Mouse (Mus musculus) small intestine, adult 2 months (tissue): ENCODE measurements around the gene Mbd4. TPM values are rescaled to one million over a fixed set of nuclear protein-coding genes. Genes with fewer than 3 reads are reported as not detected.
A peak's percentile ranks its signal among the peaks of the same experiment; 100 is the strongest.

Experiments used
- H3K27ac ChIP-seq: fragments of 200-500 bp; 2 replicates; pipeline ENCODE4 v1.5.1; 2012; ENCODE audit warnings: low read depth, low read length, control low read depth, inconsistent platforms; ENCODE audit not compliant: insufficient read depth
- H3K27me3 ChIP-seq: fragments of 200-500 bp; 2 replicates; pipeline ENCODE4 v1.6.1; 2012; ENCODE audit warnings: mild to moderate bottlenecking, moderate library complexity, low read length, inconsistent platforms; ENCODE audit not compliant: control insufficient read depth, insufficient read depth
- H3K36me3 ChIP-seq: fragments of 200-500 bp; 2 replicates; pipeline ENCODE4 v1.6.1; 2012; ENCODE audit warnings: mild to moderate bottlenecking, low read length, control low read depth, inconsistent platforms; ENCODE audit not compliant: control insufficient read depth, insufficient read depth
- H3K4me1 ChIP-seq: fragments of 200-500 bp; 2 replicates; pipeline ENCODE4 v1.6.1; 2012; ENCODE audit warnings: low read length, inconsistent platforms, mixed read lengths; ENCODE audit not compliant: control insufficient read depth, insufficient read depth, insufficient read length
- H3K4me3 ChIP-seq: fragments of 200-500 bp; 2 replicates; pipeline ENCODE4 v1.5.1; 2012; ENCODE audit warnings: low read depth, mild to moderate bottlenecking, control low read depth, inconsistent platforms, low read length, moderate library complexity
- CTCF ChIP-seq: fragments of 200-500 bp; IDR thresholded peaks from 2 replicates; pipeline ENCODE4 v1.5.1; 2012; ENCODE audit warnings: low read depth, mild to moderate bottlenecking, control low read depth, inconsistent platforms, low read length, moderate library complexity, mixed read lengths; ENCODE audit not compliant: insufficient replicate concordance, insufficient read length; ENCODE audit errors: extremely low read depth
- POLR2A ChIP-seq: fragments of 200-500 bp; IDR thresholded peaks from 2 replicates; pipeline ENCODE4 v1.6.1; 2012; ENCODE audit warnings: low read depth, mild to moderate bottlenecking, control low read depth, inconsistent platforms, low read length, moderate library complexity
- WGBS: fragments of 180-500 bp; shearing (Covaris S2); methylation state at CpG from one replicate; pipeline ENCODE4 v1.1.7; 2018; 5-methylcytosine and 5-hydroxymethylcytosine counted together
- polyA plus RNA-seq: library from polyadenylated mRNA; depleted of rRNA; stranded (reverse); fragments of >200 nt; gene quantifications from 2 replicates; pipeline ENCODE4 v1.2.3, GENCODE M21; 2012; rRNA removed

The Mbd4 gene
- 0.19 and 0.57 TPM in 2 replicates for polyA plus RNA-seq

DNA sequence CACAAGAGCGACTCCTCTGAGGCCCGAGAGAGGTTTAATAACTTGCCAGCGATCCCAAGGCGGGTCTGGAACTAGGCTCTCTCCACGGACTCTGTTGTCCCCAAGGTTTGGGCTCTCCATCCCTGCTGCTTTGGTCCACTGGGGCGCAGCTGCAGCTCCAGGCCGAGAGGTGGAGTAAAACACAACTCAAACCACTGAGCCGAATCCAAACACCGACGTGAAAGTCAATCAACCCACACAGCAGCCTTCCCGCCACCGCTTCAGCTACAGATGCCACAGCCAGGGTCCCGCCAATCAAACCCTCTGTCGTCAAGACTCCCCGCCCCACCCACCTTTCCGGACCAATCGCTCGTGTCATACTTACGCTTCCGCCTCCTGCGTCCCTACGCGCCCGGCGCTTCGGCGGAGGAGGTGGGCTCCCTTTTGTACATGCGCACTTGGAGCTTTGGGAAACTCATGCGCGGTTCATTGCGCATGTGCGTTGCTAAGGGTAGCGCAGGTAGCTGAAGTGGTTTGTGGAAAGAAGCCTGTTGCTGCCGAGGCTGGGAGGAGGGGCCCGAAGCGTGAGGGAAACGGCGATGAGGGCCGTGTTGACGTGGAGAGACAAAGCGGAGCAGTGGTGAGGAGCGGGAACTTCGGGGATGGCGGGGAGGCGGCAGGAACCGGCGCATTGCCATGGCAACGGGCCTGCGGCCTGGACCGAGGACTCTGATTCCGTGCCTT is at the start of gene Mbd4, which contains the start of gene Ift122:
TSS of gene Mbd4 (minus strand) at position 281 of the 723 bp plus-strand sequence.
TSS of gene Ift122 (plus strand) at position 380 of the 723 bp plus-strand sequence.
- H3K4me3 ChIP-seq, result peak within 1 kb of the TSS; percentile 71
- whole genome bisulfite sequencing, result under 1% methylated on average over 51 of the region's 51 CpGs
- H3K27me3 ChIP-seq, result no peaks in the 10 kb centered on the region
- peaks cover 3% of the 10 kb centered on the region; the same call in 1 of the 2 replicates for H3K36me3 ChIP-seq
- H3K27ac ChIP-seq, result peak within 1 kb of the TSS; percentile 48
- TF ChIP-seq CTCF, result peak; percentile 31; the same call in 1 of the 2 replicates
- no peak for TF ChIP-seq POLR2A
- 0 out of 2 replicates have a peak, but pooled peaks cover 2% of the 10 kb centered on the region for H3K4me1 ChIP-seq

- no peaks in the 10 kb centered on the region for H3K4me1 ChIP-seq
- H3K36me3 ChIP-seq, result no peaks in the 10 kb centered on the region
- H3K27ac ChIP-seq, result no peak overlapping the region
- H3K4me3 ChIP-seq, result no peak overlapping the region
- TF ChIP-seq POLR2A (no peak), CTCF (no peak)
- 75% methylated on average over 3 of the region's 3 CpGs for WGBS
- H3K27me3 ChIP-seq, result no peaks in the 10 kb centered on the region
Observed at GRCm38 (mm10) chr6:115902545-115902944, 49.4 kb upstream of the Mbd4 start.

GRCm38 (mm10) chr6:115901489-115901931 is 48.3 kb upstream of the Mbd4 start:
- H3K4me3 ChIP-seq, result no peak overlapping the region
- no peaks in the 10 kb centered on the region for H3K36me3 ChIP-seq
- TF ChIP-seq POLR2A (no peak), CTCF (no peak)
- H3K27ac ChIP-seq, result peak overlapping the region; percentile 20; the same call in 1 of the 2 replicates
- 81% methylated on average over 8 of the region's 8 CpGs for WGBS
- no peaks in the 10 kb centered on the region for H3K27me3 ChIP-seq
- H3K4me1 ChIP-seq, result no peaks in the 10 kb centered on the region

- H3K27ac ChIP-seq, result peak overlapping the region; percentile 20; the same call in 1 of the 2 replicates
- 16% methylated on average over 3 of the region's 3 CpGs for WGBS
- H3K27me3 ChIP-seq, result no peaks in the 10 kb centered on the region
- H3K4me1 ChIP-seq, result no peaks in the 10 kb centered on the region
- H3K36me3 ChIP-seq, result no peaks in the 10 kb centered on the region
- H3K4me3 ChIP-seq, result no peak overlapping the region
- peak; percentile 75; the same call in 1 of the 2 replicates for TF ChIP-seq CTCF
- TF ChIP-seq POLR2A, result no peak
Observed at GRCm38 (mm10) chr6:115901062-115901461, 47.9 kb upstream of the Mbd4 start.

DNA sequence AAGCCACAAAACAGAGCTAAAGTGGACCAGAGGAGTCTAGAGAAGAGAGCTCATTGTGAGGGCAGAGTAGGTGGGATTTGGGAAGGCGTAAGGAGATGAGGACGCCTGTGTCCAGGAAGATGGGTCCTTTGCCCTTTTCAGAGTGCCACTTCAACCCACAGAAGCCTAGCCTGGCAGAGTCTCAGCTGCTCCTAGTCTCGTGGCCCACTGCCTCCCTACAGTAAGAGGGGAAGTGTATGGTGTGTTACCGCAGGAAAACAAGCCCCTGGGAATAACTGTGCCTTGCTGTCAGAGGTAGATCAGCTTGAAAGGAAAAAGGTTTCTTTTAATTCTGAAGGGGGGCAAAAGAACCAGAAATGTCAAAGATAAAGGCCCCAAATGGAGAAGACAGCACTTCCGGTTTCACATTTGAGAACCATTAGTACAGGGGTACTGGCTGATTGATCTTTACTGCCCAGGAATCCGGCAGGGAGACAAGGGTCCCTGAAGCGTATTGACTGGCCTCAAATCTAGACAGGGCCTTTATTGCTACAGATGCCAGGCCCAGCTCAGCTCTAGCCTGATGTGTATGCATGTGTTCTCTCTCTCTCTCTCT is 44.9 kb upstream of the Mbd4 start:
- Histone ChIP-seq H3K27me3 (no peaks in the 10 kb centered on the region), H3K36me3 (no peaks in the 10 kb centered on the region), H3K4me3 (no peak overlapping the region), H3K27ac (no peak overlapping the region), H3K4me1 (no peaks in the 10 kb centered on the region)
- WGBS, result 86% methylated on average over 7 of the region's 7 CpGs
- TF ChIP-seq POLR2A (no peak), CTCF (no peak)

GRCm38 (mm10) chr6:115897117-115897516 is 43.9 kb upstream of the Mbd4 start:
- Histone ChIP-seq H3K4me3 (no peak overlapping the region), H3K27me3 (no peaks in the 10 kb centered on the region)
- TF ChIP-seq POLR2A, result no peak

DNA sequence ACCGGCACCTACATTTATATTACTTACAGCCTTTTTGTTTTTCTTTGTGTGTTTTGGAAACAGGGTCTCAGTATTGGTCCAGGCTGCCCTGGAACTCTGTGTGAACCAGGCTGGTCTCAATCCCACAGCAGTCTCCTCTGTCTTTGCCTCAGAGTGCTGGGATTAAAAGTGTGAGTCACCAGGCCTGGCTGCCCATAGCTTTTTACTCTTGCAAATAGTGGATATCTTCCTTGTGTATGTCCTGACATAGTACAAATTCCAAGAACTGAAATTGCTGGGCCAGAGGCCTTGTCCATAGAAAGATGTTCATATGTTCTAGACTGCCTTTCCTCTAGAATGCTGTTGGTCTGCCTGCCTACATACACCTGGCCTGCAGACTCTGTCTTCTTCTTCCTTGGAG is 43.2 kb upstream of the Mbd4 start:
- H3K4me1 ChIP-seq, result peaks cover 5% of the 10 kb centered on the region; the same call in 1 of the 2 replicates
- H3K27me3 ChIP-seq, result no peaks in the 10 kb centered on the region
- no peak for TF ChIP-seq CTCF
- TF ChIP-seq POLR2A, result no peak
- no peak overlapping the region for H3K4me3 ChIP-seq
- no peak overlapping the region for H3K27ac ChIP-seq
- 92% methylated on average over 1 of the region's 1 CpGs for WGBS
- no peaks in the 10 kb centered on the region for H3K36me3 ChIP-seq

More at GRCm38 (mm10) chr6:115897117-115897516, 43.9 kb upstream of the Mbd4 start:
- Histone ChIP-seq H3K36me3 (no peaks in the 10 kb centered on the region), H3K27ac (no peak overlapping the region), H3K4me1 (peaks cover 2% of the 10 kb centered on the region; the same call in 1 of the 2 replicates)
- WGBS, result 63% methylated on average over 4 of the region's 4 CpGs
